Mouse (Mus musculus) CD4-positive helper T cell, adult 2 months (primary cell): ENCODE measurements around the gene Frrs1.
A peak's percentile ranks its signal among the peaks of the same experiment; 100 is the strongest.
"Not testable (repeated sequence)": the region's sequence is repeated elsewhere in the genome, so short reads cannot be mapped to it uniquely, and the experiment has no call there.

Source experiments
- DNase-seq: peaks from one replicate; pipeline ENCODE4 v3.0.0-alpha.2; 2012; ENCODE audit warnings: low read depth, missing footprints, low spot score

The Frrs1 gene

DNA sequence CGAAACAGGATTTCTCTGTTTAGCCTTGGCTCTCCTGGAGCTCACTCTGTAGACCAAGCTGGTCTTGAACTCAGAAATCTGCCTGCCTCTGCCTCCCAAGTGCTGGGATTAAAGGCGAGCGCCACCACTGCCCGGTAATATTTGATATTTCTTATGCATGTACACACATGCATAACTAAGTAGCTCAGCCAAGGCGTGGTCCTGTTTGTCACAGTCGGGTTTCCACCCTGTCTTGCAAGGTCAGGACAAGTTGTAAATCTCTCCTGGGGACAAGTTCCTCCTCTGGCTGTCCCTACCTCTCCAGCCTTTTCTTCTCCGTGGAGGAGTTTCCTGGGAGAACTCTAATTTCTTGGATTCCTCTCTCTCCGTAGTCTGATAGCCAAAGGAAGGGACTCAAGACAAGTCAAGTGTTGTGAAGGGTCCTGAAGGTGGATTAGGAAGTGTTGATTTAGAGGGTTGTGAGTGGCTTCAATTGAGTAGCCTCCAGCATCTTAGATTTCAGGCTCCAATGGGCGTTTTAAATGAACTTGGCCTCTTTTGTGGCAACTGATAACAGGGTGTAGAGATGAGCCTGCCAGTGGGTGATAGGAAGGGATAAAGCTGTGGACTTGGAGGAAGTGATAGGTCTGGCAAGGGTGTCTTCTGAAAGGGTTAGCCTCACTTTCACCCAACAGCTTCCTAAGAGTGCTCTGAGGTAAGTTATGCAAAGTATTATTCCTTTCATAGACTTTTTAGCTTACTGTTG is at the start of gene Frrs1:
Gene Frrs1, plus strand, starts transcription at position 524 of the 745 bp plus-strand sequence.
- DNase-seq: no peak

DNA sequence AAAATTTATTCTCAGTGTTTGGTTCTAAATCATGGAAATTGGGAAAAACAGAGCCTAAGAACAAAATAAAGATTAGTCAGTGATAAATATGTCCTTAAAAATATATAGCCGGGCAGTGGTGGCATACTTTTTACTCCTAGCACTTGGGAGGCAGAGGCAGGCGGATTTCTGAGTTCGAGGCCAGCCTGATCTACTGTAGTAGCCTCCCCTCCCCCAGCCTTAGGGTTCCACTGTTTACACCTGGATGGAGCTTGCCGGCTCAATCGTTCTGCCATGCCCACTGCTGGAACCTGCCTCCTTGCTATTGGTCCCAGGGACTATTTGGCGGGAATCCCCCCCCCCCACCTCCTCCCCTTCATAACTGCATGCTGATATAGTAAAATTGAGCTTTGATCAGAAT is 48.9 kb upstream of the Frrs1 start:
- not testable (repeated sequence) for DNase-seq

DNA sequence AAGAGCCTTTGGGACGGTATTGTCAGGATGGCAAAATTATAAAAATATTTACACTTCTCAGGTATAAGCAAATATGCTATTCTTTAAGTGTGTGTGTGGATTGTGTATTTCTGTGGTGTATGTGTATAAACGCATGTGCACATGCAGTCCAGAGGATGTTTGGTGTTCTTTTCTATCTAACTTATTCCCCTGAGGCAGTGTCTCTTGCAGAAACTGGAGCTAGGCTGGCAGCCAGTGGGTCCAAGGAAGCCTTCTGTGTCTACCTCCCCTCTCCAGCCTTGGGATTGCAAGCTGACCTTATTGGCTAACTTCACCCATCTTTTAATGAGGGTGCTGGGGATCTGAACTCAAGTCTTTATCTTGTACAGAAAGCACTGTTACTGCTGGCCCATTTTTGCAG is 46.3 kb upstream of the Frrs1 start:
- no peak for DNase-seq

DNA sequence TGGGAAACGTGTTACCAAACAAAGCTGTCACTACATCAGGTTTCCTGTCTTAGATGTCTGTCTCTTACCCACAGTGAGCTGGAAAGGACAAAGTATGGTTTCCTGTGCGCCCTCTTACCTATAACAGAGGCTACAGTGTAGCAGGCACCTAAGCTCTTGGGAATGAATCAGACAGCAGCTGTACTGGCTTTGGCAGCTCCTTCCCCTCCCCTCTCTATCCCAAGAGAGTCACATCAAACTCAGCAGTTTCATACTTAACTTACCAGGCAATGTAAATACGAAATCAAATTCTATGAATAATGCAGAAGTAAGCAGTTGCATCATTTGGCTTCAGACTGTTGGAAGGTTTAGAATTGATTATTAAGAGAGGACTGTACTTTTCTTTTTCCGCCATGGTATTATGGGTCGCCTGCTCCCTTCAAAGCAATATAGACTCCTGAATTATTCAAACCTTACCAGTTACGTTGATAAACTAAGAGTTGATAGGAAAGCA is 43.9 kb upstream of the Frrs1 start:
- no peak for DNase-seq

DNA sequence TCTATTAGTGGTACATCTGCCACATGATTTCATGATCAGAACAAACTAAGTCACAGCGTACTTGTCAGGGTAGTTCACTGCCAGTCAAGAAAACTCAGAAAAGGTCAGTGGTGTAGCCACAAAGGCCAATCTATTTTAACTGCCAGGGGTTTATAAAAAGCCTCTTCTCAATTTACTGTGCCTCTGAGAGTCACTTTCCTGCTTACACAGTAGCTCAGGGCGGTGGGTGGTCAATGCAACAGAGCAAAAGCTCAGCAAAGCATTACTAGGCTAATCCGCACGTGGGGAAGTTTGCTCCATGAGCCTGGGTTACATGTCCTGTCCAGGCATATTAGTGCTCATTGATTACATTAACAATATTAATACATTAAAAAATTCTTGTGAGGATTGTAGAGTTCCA is 43.3 kb upstream of the Frrs1 start:
- DNase-seq: no peak

DNA sequence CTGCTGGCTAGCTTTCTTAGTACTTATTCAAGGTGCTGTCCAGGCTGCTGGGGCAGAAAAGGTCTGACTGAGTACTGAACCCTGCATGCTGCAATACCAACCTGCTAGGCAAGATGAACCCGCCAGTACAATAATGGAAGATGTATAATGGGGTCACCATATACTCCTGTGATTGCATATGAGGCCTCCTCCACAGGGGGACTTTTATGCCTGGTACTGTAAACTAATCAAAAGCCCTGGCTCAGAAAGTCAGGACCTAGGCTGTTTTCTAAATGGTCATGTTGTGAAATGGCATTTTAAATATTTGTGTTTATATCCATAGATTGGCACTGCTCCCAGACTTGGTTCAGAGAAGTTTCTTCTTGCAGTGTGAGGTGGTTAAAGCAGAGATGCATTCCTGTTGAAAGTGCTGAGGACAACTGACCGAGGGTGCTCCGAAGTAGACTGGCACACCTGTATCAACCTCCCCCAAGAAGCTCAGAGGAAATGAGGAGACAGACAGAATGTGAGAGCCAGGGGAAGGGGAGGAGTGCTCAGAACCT is 42.5 kb upstream of the Frrs1 start:
- DNase-seq: no peak

DNA sequence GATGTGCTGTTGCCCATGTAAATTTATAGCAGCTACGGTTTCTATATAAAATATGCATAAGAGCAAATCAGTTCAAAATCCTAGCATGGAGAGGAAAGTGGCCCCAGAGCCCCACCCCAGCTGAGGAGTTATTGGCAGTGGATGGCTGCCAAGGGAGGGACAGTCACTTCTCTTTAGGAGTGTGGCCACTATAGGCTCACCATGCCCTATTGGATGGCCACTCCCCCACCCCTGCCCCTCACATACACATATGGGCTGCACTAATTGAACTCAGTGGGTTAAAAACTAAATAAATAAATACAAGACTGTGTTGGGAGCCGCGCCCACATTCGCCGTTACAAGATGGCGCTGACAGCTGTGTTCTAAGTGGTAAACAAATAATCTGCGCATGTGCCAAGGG is 42.0 kb upstream of the Frrs1 start:
- DNase-seq: no peak

DNA sequence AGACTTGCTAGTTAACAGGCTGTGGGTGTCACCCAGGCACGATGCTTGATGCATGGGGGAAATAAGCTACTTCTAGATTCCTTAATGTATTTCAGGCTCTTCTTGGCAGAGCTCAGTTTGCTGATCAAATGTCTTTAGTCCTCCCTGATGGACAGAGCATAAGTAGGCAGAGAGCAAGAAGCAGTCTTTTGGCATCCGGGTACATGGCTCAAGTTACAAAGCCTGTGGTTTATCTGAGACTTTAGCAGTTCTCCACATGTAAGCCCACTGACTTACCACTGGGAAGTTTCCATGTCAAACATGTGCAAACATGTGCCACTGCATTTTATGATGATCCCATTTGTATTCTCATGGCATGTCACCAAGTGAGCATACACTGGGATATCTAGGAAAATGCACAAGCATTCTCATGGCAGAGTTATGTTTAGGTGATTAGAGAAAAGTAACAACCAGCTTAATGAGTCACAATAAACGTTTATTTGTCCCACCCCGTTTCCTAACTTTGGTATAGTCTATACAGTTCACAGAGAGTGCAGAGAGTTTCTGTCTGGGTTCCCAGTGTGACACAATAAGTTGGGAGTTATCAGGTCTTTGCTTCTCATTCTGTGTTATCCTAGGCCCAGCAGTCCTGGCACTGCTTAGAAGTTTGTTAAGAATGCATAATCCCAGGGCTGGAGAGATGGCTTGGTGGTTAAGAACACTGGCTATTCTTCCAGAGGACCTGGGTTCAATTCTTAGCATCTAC is 32.6 kb upstream of the Frrs1 start:
- DNase-seq: no peak

DNA sequence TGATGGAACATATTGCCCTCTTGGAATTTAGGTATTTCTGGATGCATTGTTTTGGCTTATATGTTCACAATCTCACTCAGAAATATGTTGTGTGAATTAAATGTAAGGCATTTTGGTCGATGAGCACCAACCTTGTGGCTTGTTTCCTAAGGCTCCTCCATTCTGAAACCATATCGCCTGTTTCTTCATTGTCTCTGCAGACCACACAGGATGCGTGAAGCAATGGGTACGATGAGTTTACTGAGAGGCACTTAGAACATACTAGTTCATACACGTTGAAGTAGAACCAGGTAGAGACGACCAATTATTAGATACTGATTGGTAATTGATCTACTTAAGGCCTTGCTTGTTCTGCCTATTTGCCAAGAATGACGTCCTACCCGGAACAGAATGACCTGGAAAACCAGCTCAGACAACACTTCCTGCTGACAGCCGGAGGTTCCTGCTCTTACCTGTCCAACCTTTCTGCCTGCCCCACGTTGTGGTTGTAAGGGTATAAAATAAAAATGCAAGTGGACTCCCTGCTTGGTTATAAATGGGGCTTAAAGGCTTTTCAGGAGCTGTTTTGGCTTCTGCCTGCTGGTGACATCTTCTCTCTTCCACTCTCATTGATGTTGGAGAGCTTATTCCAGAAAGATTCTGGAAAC is 29.9 kb upstream of the Frrs1 start:
- no peak for DNase-seq

DNA sequence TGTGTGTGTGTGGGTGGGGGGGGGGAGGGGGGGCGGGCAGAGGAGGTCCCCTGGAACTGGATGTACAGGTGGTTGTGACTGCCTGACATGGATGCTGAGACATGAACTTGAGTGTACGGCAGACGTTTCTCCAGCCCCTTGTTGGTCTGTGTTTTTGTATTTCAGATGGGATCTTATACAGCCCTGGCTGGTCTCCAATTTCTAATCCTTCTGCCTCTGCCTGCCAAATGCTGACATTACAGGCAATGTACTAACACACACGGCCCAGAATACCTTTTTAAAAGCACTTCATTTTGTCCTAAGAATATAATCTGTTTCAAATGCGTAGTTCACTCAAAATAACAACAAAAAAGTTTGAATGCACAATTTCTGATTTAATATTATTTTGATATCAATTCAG is 27.9 kb upstream of the Frrs1 start:
- no peak for DNase-seq

DNA sequence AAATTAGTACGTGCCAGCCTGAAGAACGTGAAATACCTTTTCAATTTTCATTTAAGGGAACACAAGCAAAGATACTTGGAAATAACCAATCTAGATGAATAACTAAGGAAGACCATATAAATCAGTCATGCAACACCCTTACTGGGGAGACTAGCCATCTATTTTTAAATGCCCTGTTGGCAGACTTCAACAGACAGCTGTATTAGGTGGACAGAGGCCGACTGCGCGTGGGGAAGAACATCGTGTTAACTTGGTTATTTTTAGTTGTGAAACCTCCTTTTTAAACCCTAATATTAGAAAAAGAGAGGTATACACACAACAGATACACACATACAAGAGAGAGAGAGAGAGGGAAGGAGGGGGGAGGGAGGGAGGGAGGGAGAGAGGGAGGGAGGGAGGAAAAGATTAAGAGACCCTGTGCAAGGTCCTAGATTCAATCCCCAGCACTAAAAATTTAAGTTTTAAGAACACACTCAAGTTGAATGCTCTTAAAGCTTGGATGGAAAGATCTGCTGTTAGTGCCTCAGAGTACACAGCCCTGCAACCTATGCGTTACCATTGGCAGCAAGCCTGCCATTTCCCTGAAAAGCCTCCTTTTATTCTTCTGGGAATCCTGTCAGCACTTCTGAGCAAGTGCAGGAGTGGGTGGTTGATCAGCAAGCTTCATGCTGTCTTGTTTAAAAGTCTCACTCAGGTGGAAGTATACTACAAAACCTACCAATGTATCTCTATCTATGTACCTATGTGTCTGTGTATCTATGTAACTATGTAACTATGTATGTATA is 26.5 kb upstream of the Frrs1 start:
- DNase-seq: no peak

DNA sequence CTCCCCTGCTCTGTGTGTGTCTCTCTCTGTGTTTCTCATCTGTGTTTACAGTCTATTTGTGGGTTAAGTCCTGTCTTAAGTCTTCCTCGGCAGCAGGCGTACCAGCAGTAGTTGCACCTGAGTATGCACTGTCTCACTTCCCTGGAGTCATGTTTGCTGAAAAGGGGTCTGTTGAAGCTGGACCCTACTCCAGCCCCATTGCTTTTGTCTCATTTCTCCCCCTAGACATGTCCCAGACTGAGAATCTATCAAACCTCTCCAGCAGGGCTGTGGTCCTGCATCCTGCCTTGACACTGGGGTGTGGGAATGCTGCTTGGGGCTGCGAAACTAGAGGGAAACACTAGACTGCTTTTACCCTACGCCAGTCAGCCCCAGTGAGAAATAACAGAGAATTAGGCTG is 25.8 kb upstream of the Frrs1 start:
- no peak for DNase-seq

DNA sequence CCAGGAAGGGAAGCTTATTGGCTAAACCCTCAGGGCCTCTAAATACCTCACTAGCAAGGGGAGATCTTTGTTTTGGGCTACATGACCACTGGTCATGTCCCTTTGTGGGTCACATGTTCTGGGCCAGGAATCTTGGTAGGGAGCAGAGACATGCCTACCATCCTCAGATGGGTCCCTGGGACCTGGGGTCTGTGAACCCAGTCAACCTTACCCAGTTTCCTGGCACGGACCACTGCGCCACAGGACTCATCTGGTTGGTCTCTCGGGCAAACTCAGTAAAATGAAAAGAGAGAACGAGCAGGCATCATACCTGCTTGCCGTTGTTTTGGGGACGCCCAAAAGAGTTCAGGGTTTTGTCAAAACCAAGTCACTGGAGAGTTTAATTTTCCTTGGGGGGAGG is 25.0 kb upstream of the Frrs1 start:
- DNase-seq: no peak

DNA sequence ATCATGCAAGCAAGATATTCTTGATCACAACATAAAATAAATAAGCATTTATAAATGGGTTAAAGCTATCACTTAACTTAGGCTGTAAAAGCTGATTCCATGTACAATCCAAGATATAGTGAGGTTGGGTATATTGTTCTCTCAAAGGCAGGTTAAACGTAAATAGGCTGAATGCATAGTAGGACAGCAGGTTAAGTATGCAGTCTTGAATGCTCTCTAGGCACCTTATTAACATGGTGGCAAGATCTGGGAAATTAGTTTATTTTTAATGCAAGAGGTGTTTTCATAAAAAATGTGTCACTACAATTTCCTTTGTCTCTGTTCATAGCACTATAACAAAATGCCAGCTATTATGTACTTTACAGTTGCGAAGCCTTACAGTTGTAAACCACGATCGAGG is 23.9 kb upstream of the Frrs1 start:
- DNase-seq: no peak

DNA sequence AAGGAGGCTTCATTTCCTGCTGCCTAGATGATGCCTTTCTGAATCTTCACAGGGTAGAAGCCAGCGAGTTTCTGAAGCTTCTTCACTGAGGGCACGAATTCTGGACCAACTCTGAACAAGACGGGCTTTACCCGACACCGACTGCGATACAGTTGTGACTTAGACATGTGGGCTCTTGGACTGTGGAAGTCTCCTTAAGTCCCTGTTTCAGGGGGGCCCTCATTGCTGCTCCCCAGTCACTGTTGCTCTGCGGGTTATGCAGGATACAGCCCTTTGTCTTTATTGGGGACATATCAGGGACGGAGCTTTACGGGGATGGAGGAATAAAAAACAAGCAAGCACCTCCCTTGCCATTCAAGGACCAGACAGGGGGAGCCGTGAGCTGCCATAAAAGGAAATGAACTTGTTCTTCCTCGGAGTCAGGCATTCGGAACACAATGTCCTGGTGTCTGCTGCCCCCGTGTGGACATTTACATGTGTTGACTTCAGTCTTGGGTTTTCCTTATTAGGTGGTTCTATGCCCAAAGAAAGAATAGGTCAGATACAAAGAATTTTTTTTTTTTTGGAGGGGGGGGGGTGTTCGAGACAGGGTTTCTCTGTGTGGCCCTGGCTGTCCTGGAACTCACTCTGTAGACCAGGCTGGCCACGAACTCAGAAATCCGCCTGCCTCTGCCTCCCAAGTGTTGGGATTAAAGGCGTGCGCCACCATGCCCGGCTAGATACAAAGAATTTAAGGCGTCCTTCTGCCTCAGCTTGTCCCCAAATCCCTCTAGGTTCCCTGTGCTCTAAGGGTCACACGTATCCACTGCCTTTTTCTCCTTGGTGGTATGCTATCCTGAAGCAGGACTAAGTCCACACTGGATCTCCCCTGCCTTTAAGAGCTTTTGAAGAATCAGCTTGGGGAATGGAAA is 23.2 kb upstream of the Frrs1 start:
- DNase-seq: peak; percentile 88

DNA sequence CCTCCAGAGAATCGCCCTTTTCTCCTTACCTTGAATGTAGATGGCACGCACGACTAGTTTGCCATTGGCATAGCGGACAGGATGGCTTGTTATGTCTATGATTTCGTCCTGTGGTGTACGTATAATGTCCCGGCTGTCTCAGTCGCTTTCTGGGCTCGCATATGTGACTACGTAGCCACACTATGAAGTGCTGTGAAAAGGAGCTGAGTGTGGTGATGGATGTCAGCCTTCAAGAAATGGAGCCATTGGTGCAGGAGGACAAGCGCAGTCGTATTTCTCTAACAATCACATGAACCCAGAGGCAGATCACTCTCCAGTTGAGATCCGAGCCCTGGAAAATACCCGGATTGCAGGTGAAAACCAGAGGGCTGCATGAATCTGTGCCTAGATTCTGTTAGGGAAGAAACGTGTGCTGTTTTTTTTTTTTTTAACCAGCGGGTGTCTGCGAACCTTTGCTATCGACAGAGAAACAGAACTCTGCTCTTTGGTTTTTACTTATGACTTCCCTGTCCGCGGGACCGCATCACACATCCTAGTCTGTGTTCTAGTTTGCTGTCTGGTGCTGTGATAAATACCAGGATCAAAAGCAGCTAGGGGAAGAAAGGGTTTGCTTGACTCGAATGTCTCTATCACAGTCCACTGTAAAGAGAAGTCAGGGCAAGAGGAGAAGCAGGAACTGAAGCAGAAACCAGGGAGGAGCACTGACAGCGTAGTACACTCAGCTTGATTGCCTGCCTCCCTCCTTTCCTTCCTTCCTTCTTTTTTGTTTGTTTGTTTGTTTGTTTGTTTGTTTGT is 22.4 kb upstream of the Frrs1 start:
- DNase-seq: no peak

DNA sequence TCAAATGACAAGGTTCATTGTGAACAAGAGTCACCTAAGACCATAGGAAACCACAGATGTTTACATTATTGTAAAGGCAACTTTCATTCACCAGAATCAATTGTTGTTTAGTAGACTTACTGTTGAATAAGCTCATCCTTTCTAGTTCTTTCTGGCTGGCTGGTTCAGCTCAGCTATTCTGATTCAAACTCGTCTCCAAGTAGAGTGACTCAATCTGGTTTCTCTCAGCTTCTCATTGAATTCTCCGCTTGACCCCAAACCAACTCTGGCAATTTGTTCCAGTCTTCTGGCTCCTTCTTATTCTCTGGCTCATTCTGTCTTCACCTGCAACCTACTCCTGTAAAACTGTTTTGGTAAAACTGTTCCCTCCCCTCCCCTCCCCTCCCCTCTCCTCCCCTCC is 18.0 kb upstream of the Frrs1 start:
- no peak for DNase-seq

DNA sequence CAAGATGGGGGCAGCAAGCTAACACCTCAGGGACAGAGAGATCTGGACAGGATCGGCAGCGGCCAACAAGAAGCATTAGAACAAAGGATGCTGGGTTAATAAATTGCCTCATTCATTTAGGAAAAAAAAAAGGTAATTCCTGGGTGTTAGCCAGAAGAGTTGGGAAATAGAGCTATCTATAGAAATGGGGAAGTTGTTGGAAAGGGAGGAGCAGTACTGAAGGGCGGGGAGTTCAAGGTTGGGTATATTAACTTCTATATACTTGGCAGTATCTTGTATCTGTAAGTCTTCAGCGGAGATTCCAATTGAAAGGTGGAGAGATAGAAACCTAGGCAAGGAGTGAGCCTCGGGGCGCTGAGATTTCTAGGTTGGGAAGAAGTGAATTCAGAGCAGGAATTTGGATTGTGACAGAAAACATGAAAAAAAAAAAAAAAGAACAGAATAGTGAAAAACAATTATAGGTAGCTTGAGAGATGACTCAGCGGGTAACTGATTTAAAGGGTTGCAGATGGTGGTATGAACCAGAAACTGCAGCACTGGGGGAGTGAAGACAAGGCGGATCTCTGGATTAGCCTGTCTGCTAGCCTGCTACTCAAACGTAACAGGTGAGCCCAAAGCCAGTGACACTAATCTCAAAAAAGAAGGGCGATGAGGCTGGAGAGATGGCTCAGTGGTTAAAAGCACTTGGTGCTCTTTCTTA is 14.2 kb upstream of the Frrs1 start:
- no peak for DNase-seq

DNA sequence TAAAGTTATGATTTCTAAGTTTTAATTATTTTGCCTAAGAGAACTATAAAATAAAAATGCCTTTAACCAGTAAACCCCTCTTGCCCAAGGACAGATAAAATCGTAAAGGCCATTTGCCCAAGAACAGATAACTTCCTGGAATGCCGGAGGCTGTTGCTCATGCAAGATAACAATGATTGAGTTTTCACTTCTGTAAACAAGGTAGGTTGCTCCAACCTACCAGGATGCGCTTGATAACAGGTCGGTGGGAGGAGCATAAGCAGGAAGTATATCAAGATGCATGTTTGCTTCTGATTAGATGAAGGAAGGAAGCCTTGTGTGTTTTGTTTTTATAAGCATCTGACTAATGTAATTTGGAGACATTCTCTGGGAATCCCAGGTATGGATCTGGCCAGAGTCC is 13.2 kb upstream of the Frrs1 start:
- no peak for DNase-seq
